Mouse (Mus musculus): ENCODE results near the gene Gm4141. TPM values are rescaled to one million over a fixed set of nuclear protein-coding genes. Genes with fewer than 3 reads are reported as not detected.
"Not testable (repeated sequence)": the region's sequence is repeated elsewhere in the genome, so short reads cannot be mapped to it uniquely, and the experiment has no call there.

The Gm4141 gene
- not detected in 2 replicates for polyA plus RNA-seq (2012; rRNA removed)

DNA sequence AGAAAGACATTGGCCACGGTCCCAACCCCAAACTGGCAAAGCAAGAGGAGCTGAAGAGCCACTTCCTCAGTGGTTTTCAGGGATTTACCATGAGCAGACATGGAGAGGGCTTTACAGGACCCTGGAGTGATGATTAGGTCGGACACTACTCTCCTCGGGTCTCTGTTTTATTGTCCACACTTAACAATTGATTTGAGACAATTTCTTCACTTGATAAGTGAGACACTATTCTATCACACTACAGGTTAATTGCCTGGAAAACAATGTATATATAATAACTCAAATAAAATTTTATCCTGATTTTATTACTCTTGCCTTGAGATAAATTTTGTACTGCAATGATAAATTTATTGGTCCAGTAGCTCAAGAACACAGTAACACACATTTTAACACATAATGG is at the start of gene Gm4141:
Gm4141 (minus strand) TSS at position 101 of the 400 bp plus-strand sequence.
- not testable (repeated sequence) for H3K4me3 ChIP-seq (ENCODE audit: control insufficient read depth, insufficient read depth, low read length); H3K4me1 ChIP-seq (replicated peaks; ENCODE audit: control insufficient read depth, insufficient read depth, low read length); H3K27me3 ChIP-seq (ENCODE audit: control insufficient read depth, insufficient read depth, low read length); DNase-seq; H3K36me3 ChIP-seq (ENCODE audit: control insufficient read depth, insufficient read depth, low read length); H3K27ac ChIP-seq (ENCODE audit: control insufficient read depth, insufficient read depth, low read length)
- no CpG with 5 or more reads among the region's 3 CpGs for WGBS

DNA sequence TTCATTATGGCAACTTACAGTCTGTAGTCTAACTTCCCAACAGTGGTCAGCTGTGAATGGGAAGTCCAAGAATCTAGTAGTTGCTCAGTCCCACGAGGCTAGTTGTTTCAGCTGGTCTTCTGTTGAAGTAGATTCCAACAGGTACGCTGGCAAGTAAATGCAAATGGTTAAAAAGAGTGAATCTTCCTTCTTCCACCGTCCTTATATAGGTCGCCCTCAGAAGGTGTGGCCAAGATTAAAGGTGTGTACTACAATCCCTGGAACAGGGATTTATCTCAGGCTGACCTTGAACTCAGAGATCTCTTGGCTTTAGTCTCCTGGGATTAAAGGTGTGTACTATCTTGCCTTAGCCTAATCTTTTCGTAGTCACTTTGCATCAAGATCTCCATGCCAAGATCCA is 22.9 kb upstream of the Gm4141 start, which contains the start of gene Gm4513:
Gm4513 (minus strand) TSS at position 101 of the 400 bp plus-strand sequence.
- H3K36me3 ChIP-seq (ENCODE audit: control insufficient read depth, insufficient read depth, low read length); DNase-seq; H3K27ac ChIP-seq (ENCODE audit: control insufficient read depth, insufficient read depth, low read length); H3K4me1 ChIP-seq (replicated peaks; ENCODE audit: control insufficient read depth, insufficient read depth, low read length); H3K27me3 ChIP-seq (ENCODE audit: control insufficient read depth, insufficient read depth, low read length); H3K4me3 ChIP-seq (ENCODE audit: control insufficient read depth, insufficient read depth, low read length): not testable (repeated sequence)
- 83% methylated on average over 3 of the region's 5 CpGs for WGBS

DNA sequence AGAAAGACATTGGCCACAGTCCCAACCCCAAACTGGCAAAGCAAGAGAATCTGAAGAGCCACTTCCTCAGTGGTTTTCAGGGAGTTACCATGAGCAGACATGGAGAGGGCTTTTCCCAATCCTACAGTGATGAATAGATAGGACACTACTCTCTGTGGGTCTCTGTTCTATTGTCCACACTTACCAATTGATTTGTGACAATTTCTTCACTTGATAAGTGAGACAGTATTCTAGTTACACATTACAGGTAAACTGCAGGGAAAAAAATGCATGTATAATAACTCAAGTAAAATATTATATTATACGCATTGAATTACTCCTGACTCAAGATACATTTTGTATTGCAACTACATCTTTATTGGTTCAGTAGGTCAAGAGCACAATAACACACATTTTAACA is 30.4 kb downstream of the Gm4141 start, which contains the start of gene Gm5726:
Gm5726 (minus strand) TSS at position 101 of the 400 bp plus-strand sequence.
- not testable (repeated sequence) for H3K4me3 ChIP-seq (ENCODE audit: control insufficient read depth, insufficient read depth, low read length); DNase-seq; H3K4me1 ChIP-seq (replicated peaks; ENCODE audit: control insufficient read depth, insufficient read depth, low read length); H3K36me3 ChIP-seq (ENCODE audit: control insufficient read depth, insufficient read depth, low read length); H3K27ac ChIP-seq (ENCODE audit: control insufficient read depth, insufficient read depth, low read length); H3K27me3 ChIP-seq (ENCODE audit: control insufficient read depth, insufficient read depth, low read length)
- no CpG with 5 or more reads among the region's 1 CpGs for WGBS

DNA sequence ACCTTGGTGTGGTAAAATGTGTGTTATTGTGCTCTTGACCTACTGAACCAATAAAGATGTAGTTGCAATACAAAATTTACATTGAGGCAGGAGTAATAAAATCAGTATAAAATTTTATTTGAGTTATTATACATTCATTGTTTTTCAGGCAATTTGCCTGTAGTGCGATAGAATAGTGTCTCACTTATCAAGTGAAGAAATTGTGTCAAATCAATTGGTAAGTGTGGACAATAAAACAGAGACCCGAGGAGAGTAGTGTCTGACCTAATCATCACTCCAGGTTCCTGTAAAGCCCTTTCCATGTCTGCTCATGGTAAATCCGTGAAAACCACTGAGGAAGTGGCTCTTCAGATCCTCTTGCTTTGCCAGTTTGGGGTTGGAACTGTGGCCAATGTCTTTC is 42.5 kb downstream of the Gm4141 start, which contains the start of gene Vmn1r104:
Vmn1r104 (plus strand) TSS at position 301 of the 400 bp plus-strand sequence.
- DNase-seq; H3K36me3 ChIP-seq (ENCODE audit: control insufficient read depth, insufficient read depth, low read length): not testable (repeated sequence)
- WGBS, result no CpG with 5 or more reads among the region's 3 CpGs

More for the DNA sequence above, 42.5 kb downstream of the Gm4141 start, which contains the start of gene Vmn1r104:
- H3K27me3 ChIP-seq (ENCODE audit: control insufficient read depth, insufficient read depth, low read length); H3K4me1 ChIP-seq (replicated peaks; ENCODE audit: control insufficient read depth, insufficient read depth, low read length); H3K4me3 ChIP-seq (ENCODE audit: control insufficient read depth, insufficient read depth, low read length); H3K27ac ChIP-seq (ENCODE audit: control insufficient read depth, insufficient read depth, low read length): not testable (repeated sequence)

Other genes starting within 250 kb of the Gm4141 start
- gene Gm4133, start 242.2 kb downstream of the Gm4141 start, polyA plus RNA-seq (2012; rRNA removed), result not detected in 2 replicates
- not detected in 2 replicates for gene Gm5728, start 200.8 kb downstream of the Gm4141 start, polyA plus RNA-seq (2012; rRNA removed)
- not detected in 2 replicates for gene Vmn1r100, start 158.3 kb downstream of the Gm4141 start, polyA plus RNA-seq (2012; rRNA removed)
- not detected in 2 replicates for gene Vmn1r101, start 133.6 kb downstream of the Gm4141 start, polyA plus RNA-seq (2012; rRNA removed)
- not detected in 2 replicates for gene Gm10670, start 101.3 kb downstream of the Gm4141 start, polyA plus RNA-seq (2012; rRNA removed)
- gene Vmn1r103, start 65.7 kb downstream of the Gm4141 start, polyA plus RNA-seq (2012; rRNA removed), result not detected in 2 replicates
- gene Vmn1r104, start 42.4 kb downstream of the Gm4141 start, polyA plus RNA-seq (2012; rRNA removed), result not detected in 2 replicates
- gene Gm5726, start 30.5 kb downstream of the Gm4141 start, polyA plus RNA-seq (2012; rRNA removed), result not detected in 2 replicates
- gene Gm4513, start 22.8 kb upstream of the Gm4141 start, polyA plus RNA-seq (2012; rRNA removed), result not detected in 2 replicates
- gene Vmn1r107, start 92.7 kb upstream of the Gm4141 start, polyA plus RNA-seq (2012; rRNA removed), result not detected in 2 replicates
- gene Vmn1r111, start 127.0 kb upstream of the Gm4141 start, polyA plus RNA-seq (2012; rRNA removed), result not detected in 2 replicates
- gene Gm10668, start 154.4 kb upstream of the Gm4141 start, polyA plus RNA-seq (2012; rRNA removed), result not detected in 2 replicates
- gene Vmn1r112, start 194.9 kb upstream of the Gm4141 start, polyA plus RNA-seq (2012; rRNA removed), result not detected in 2 replicates
- gene Vmn1r113, start 211.0 kb upstream of the Gm4141 start, polyA plus RNA-seq (2012; rRNA removed), result not detected in 2 replicates
- gene Vmn1r114, start 235.9 kb upstream of the Gm4141 start, polyA plus RNA-seq (2012; rRNA removed), result not detected in 2 replicates

All from thymus, adult 2 months (tissue).